Mouse (Mus musculus) thymus, adult 2 months (tissue): ENCODE measurements around the gene Tle1. TPM values are rescaled to one million over a fixed set of nuclear protein-coding genes. Genes with fewer than 3 reads are reported as not detected.

Experiments
- DNase-seq: peaks from one replicate; pipeline ENCODE4 v3.0.0; 2021
- H3K27ac ChIP-seq: fragments of 200-500 bp; 2 replicates; pipeline ENCODE4 v1.5.1; 2012; ENCODE audit warnings: low read length, control low read depth; ENCODE audit not compliant: control insufficient read depth, insufficient read depth
- H3K27me3 ChIP-seq: fragments of 200-500 bp; 2 replicates; pipeline ENCODE4 v1.6.1; 2012; ENCODE audit warnings: mild to moderate bottlenecking, low read length, moderate library complexity, mixed read lengths; ENCODE audit not compliant: control insufficient read depth, insufficient read depth
- H3K36me3 ChIP-seq: fragments of 200-500 bp; 2 replicates; pipeline ENCODE4 v1.6.1; 2012; ENCODE audit warnings: mild to moderate bottlenecking, low read length, moderate library complexity; ENCODE audit not compliant: control insufficient read depth, insufficient read depth
- H3K4me1 ChIP-seq: fragments of 200-500 bp; replicated peaks from 2 replicates; pipeline ENCODE4 v1.6.1; 2012; ENCODE audit warnings: low read length; ENCODE audit not compliant: control insufficient read depth, insufficient read depth
- H3K4me3 ChIP-seq: fragments of 200-500 bp; 2 replicates; pipeline ENCODE4 v1.5.1; 2012; ENCODE audit warnings: mild to moderate bottlenecking, low read length, control low read depth, moderate library complexity; ENCODE audit not compliant: control insufficient read depth, insufficient read depth
- CTCF ChIP-seq: fragments of 200-500 bp; IDR thresholded peaks from 2 replicates; pipeline ENCODE4 v1.5.1; 2012; ENCODE audit warnings: mild to moderate bottlenecking, control low read depth, low read length, moderate library complexity, borderline replicate concordance; ENCODE audit not compliant: control insufficient read depth, poor library complexity, insufficient read depth; ENCODE audit errors: extremely low read depth
- POLR2A ChIP-seq: fragments of 200-500 bp; IDR thresholded peaks from 2 replicates; pipeline ENCODE4 v1.6.1; 2012; ENCODE audit warnings: mild to moderate bottlenecking, low read length, control low read depth, moderate library complexity; ENCODE audit not compliant: control insufficient read depth, poor library complexity, insufficient read depth; ENCODE audit errors: extremely low read depth
- WGBS: fragments of 180-500 bp; shearing (Covaris S2); methylation state at CpG from one replicate; pipeline ENCODE4 v1.1.7; 2018; 5-methylcytosine and 5-hydroxymethylcytosine counted together
- polyA plus RNA-seq: library from polyadenylated mRNA; depleted of rRNA; stranded (reverse); fragments of >200 nt; gene quantifications from 2 replicates; pipeline ENCODE4 v1.2.3, GENCODE M21; 2012

Gene Tle1
- polyA plus RNA-seq, 1 experiment, result 18.5 TPM

DNA sequence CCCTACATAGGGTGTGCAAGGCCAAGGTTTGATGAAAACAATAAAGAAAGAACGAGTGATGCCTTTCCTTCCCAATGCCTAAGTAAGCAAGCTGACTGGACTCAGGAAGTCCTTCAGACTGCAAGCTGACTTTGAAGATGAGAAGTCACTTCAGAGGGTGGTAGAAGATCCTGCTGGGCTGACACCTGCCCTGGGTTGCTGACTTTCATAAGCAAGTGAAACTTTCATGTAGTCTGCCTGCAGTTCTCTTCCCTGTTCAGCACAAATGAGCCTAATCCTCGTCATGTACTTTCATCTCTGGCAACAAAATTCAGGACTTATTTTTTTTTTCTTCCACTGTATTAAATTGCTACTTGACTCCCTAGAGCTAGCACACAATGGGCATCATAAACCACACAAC, 73.1 kb downstream of the Tle1 start:
- no peak for TF ChIP-seq CTCF
- no peak for TF ChIP-seq POLR2A
- H3K27me3 ChIP-seq, result no peaks in the 10 kb centered on the region
- H3K4me1 ChIP-seq, result no peaks in the 10 kb centered on the region
- DNase-seq, result no peak
- no peak overlapping the region for H3K4me3 ChIP-seq
- no peak overlapping the region for H3K27ac ChIP-seq
- H3K36me3 ChIP-seq, result no peaks in the 10 kb centered on the region
- WGBS, result 58% methylated on average over 2 of the region's 2 CpGs

DNA sequence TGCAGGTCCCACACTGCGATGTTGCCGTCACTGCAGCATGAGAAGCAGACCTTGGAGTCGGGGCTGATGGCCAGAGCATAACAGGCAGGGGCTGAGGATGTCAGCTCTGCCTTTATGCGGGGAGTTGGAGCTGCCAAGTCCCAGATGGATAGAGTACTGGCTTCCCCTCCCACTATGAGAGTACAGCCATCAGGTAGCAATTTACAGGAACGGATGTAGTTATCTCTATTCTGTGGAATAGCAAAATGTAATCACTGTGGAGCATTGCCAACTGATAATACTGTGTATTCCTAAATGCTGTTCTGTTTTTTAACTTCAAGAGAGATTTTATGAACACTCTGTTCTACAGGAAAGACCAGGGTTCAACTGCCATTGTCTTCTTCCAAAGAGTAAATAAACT, 75.9 kb downstream of the Tle1 start:
- H3K4me3 ChIP-seq, result no peak overlapping the region
- H3K27ac ChIP-seq, result no peak overlapping the region
- 96% methylated on average over 5 of the region's 5 CpGs for WGBS
- no peaks in the 10 kb centered on the region for H3K36me3 ChIP-seq
- no peak for TF ChIP-seq CTCF
- no peak for TF ChIP-seq POLR2A
- no peaks in the 10 kb centered on the region for H3K27me3 ChIP-seq
- no peaks in the 10 kb centered on the region for H3K4me1 ChIP-seq
- DNase-seq, result no peak

DNA sequence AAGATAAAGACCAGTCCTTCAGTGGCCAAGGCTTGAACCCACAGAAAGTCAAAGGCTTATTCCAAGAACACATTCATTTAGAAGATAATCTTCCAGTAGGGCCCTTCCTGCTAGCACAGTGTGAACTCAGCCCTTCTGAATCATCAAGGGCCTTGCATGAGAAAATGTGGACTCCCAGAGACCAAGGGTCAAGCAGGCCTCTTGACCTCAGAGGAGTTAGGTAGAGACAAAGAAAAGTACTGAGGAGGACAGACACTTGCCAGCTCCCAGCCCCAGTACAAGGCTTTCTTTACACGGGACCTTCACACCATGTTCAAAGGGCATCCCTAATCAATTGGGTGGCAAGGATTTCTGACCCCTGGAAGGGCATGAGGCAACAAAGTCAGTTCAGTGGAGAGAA, 77.9 kb downstream of the Tle1 start:
- 93% methylated on average over 1 of the region's 1 CpGs for WGBS
- Histone ChIP-seq H3K4me3 (no peak overlapping the region), H3K27ac (no peak overlapping the region), H3K4me1 (no peaks in the 10 kb centered on the region), H3K36me3 (no peaks in the 10 kb centered on the region), H3K27me3 (no peaks in the 10 kb centered on the region)
- TF ChIP-seq POLR2A, result no peak
- no peak for TF ChIP-seq CTCF
- no peak for DNase-seq

DNA sequence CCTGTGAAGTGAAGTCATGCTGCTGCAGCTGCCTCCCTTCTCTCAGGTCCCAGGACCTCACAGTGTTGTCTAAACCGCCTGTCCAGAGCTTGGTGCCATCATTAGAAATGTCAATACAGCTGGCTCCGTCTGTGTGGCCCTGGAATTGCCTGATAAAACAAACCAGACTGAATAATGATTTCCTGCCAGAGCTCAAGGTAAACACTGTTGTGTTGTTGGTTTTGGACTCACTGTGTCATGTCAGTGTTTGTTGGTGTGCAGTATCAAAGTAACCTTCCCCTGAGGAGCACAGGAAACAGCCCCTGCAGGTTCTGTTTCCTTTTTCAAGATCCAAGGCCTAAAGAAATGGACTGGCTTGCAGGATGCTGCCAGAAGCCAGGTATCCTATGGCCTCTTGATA, 78.4 kb downstream of the Tle1 start:
- Histone ChIP-seq H3K27me3 (no peaks in the 10 kb centered on the region), H3K36me3 (no peaks in the 10 kb centered on the region), H3K27ac (no peak overlapping the region), H3K4me1 (no peaks in the 10 kb centered on the region), H3K4me3 (no peak overlapping the region)
- 90% methylated on average over 2 of the region's 2 CpGs for WGBS
- DNase-seq, result no peak
- no peak for TF ChIP-seq CTCF
- TF ChIP-seq POLR2A, result no peak

DNA sequence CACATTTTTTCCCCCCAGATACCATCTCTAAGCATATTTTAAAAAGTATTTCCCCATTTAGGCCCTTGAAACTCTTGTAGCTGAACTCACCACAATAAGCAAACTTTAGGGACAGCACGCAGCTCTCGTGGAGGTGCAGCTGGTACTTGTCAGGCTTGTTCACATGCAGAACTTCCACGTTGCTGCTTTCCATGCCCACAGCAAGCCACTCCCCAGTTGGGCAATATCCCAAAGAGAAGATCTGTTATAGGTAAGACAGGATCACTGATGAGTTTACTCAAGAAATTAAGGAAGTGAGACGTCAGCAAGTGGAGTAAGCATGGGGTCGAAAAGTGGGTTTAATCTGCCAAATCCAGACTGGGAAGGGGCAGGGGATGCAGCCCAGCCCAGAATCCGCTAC, 80.7 kb downstream of the Tle1 start:
- no peak for DNase-seq
- WGBS, result 86% methylated on average over 6 of the region's 6 CpGs
- H3K4me1 ChIP-seq, result no peaks in the 10 kb centered on the region
- H3K27me3 ChIP-seq, result no peaks in the 10 kb centered on the region
- no peaks in the 10 kb centered on the region for H3K36me3 ChIP-seq
- H3K4me3 ChIP-seq, result no peak overlapping the region
- no peak overlapping the region for H3K27ac ChIP-seq
- TF ChIP-seq POLR2A, result no peak
- no peak for TF ChIP-seq CTCF

DNA sequence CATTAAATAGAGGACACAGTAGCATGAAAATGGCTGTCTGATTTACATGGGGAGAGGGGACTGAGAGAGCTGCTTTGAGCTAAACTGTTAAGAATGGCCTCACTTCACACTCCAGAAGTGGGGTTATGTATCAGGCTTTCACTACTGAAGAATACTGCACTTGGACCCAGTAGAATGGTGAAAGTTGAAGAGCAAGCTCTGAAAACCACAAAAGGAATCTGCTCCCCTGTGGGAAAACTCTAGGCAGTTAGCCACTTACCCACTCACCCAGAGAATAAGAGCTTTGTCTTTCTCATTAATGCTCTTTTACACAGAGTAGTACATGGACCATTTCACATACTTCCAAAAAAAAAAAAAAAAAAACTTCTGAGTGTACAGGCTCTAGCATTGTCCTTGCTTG, 95.0 kb downstream of the Tle1 start:
- Histone ChIP-seq H3K27me3 (no peaks in the 10 kb centered on the region), H3K4me1 (no peaks in the 10 kb centered on the region), H3K36me3 (no peaks in the 10 kb centered on the region), H3K4me3 (no peak overlapping the region), H3K27ac (no peak overlapping the region)
- DNase-seq, result no peak
- no peak for TF ChIP-seq CTCF
- TF ChIP-seq POLR2A, result no peak

DNA sequence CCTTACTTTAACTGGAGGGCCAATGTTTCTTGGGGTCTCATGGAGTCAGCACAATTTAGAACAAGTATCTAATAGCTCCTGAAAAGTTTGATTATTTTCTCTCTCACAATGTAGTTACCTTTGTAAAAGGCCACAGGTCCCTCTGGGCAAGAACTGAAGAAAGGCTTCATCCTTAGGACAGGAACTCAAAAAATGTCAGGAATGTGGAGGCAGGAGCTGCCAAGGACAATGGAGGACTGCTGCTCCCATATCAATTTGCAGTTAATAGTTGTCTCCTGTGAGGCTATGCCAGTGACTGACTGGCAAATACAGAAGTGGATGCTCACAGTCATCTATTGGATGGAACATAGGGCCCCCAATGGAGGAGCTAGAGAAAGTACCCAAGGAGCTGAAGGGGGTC, 96.5 kb downstream of the Tle1 start:
- Histone ChIP-seq H3K4me3 (no peak overlapping the region), H3K27ac (no peak overlapping the region), H3K27me3 (no peaks in the 10 kb centered on the region), H3K4me1 (no peaks in the 10 kb centered on the region), H3K36me3 (no peaks in the 10 kb centered on the region)
- no peak for TF ChIP-seq POLR2A
- no peak for TF ChIP-seq CTCF
- DNase-seq, result no peak
